Mouse (Mus musculus) embryonic facial prominence, embryonic 15.5 days (tissue): ENCODE results near the gene Ube2o. TPM values are rescaled to one million over a fixed set of nuclear protein-coding genes. Genes with fewer than 3 reads are reported as not detected.

Source experiments
- ATAC-seq: fragments of 200-750 bp; cut with Nextera tagmentation; 2 replicates; pipeline ENCODE4 v1.8.0; 2017; ENCODE audit warnings: low read depth, moderate TSS enrichment; ENCODE audit not compliant: insufficient number of reproducible peaks, low FRiP score, low TSS enrichment
- H3K27ac ChIP-seq: fragments of 300-500 bp; sonication (generic); replicated peaks from 2 replicates; pipeline ENCODE4 v1.5.1; 2015; ENCODE audit warnings: mild to moderate bottlenecking, inconsistent platforms
- H3K27me3 ChIP-seq: fragments of 300-500 bp; sonication (generic); 2 replicates; pipeline ENCODE4 v1.6.1; 2015; ENCODE audit warnings: inconsistent platforms
- H3K36me3 ChIP-seq: fragments of 300-500 bp; sonication (generic); 2 replicates; pipeline ENCODE4 v1.6.1; 2015; ENCODE audit warnings: mild to moderate bottlenecking, inconsistent platforms
- H3K4me1 ChIP-seq: fragments of 300-500 bp; sonication (generic); 2 replicates; pipeline ENCODE4 v1.6.1; 2015; ENCODE audit warnings: inconsistent platforms
- H3K4me2 ChIP-seq: fragments of 300-500 bp; sonication (generic); replicated peaks from 2 replicates; pipeline ENCODE4 v1.6.1; 2015; ENCODE audit warnings: mild to moderate bottlenecking, inconsistent platforms
- H3K4me3 ChIP-seq: fragments of 300-500 bp; sonication (generic); replicated peaks from 2 replicates; pipeline ENCODE4 v1.5.1; 2015; ENCODE audit warnings: mild to moderate bottlenecking, inconsistent platforms
- H3K9ac ChIP-seq: fragments of 300-500 bp; sonication (generic); 2 replicates; pipeline ENCODE4 v1.6.1; 2015; ENCODE audit warnings: inconsistent platforms
- H3K9me3 ChIP-seq: fragments of 300-500 bp; sonication (generic); replicated peaks from 2 replicates; pipeline ENCODE4 v1.6.1; 2016; ENCODE audit warnings: inconsistent platforms
- WGBS: fragments of 180-500 bp; shearing (Covaris S2); methylation state at CpG from one replicate; pipeline ENCODE4 v1.1.7; 2015; 5-methylcytosine and 5-hydroxymethylcytosine counted together
- polyA plus RNA-seq: library from polyadenylated mRNA; unstranded; fragments of >200 nt; fragmentation: Nextera tagmentation; extraction: Ambion mirVana; gene quantifications from 2 replicates; pipeline ENCODE4 v1.2.1, GENCODE M21; 2015

Gene Ube2o
- polyA plus RNA-seq = 14.2 and 14.6 TPM in 2 replicates

DNA sequence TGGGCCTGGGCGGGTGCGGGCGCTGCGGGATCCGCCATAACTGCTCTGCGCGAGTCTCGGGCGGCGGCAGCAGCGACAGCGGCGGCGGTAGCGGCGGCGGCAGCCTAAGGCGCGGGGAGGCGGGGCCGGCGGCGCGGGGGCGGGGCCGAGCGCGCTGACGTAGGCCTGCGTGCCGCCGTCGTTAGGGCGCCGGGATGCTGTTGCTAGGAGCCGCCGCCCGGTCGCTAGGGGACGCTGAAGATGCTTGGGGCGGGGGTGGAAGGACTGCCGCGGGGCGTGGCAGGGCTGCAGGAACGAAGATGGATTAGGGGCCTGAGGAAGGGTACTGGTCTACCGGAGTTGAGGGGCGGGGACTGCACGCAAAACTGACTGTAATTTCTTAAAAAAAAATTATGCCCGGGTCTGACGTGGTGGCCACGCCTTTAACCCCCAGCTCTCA is at the start of gene Ube2o:
Ube2o (minus strand) TSS at position 72 of the 439 bp plus-strand sequence.
- Histone ChIP-seq H3K4me3 (peak within 1 kb of the TSS; percentile 69), H3K9me3 (no peaks in the 10 kb centered on the region), H3K36me3 (no peaks in the 10 kb centered on the region), H3K9ac (peak within 1 kb of the TSS; percentile 81), H3K27me3 (no peaks in the 10 kb centered on the region), H3K27ac (peak within 1 kb of the TSS; percentile 67), H3K4me1 (peaks cover 28% of the 10 kb centered on the region), H3K4me2 (peak within 1 kb of the TSS; percentile 86)
- ATAC-seq = peak; percentile 89
- WGBS = 1% methylated on average over 47 of the region's 51 CpGs

DNA sequence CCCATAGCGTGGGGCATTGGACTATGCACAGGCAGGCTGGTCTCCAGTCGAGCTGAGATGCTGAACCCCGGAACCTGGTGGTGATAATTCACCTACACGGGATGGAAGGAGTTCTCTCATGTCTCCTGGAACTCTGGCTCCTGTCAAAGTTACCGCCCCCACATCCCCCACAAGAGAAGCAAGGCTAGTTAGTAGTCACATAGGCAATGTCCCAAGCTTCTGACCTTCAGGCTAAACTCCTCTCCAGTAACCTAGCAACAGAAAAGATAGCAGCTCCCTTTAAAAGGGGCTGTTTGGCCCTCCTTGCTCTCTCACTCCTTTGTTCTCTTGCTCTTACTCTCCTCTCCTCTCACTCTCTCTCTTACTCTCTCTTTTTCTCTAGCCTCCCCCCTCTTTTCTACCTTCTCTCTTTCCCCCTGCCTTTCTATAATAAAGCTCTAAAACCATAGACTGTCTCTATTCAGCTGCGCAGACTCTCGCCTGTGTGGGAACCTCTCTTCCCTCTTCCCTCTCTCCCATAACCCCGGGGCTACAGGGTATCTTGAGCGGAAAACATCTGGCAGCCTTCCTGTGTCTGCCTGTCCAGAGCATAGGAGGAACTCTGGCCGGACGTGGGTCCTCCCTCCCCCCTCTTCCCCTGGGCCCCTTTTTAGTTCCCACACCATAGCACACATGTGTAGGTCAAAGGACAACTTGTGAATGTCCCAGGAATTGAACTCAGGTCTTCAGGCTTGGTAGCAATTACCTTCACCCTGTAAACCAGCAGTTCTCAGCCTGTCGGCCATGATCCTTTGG is 49.1 kb upstream of the Ube2o start:
- Histone ChIP-seq H3K36me3 (no peaks in the 10 kb centered on the region), H3K4me1 (peaks cover 8% of the 10 kb centered on the region), H3K4me2 (no peak overlapping the region), H3K4me3 (no peak overlapping the region), H3K9me3 (no peaks in the 10 kb centered on the region), H3K27me3 (no peaks in the 10 kb centered on the region), H3K9ac (no peak overlapping the region), H3K27ac (no peak overlapping the region)
- ATAC-seq = no peak
- 36% methylated on average over 12 of the region's 12 CpGs for WGBS

- no peak for ATAC-seq
- Histone ChIP-seq H3K4me2 (no peak overlapping the region), H3K9ac (no peak overlapping the region), H3K4me3 (no peak overlapping the region), H3K36me3 (no peaks in the 10 kb centered on the region), H3K27ac (no peak overlapping the region), H3K4me1 (peaks cover 15% of the 10 kb centered on the region), H3K27me3 (no peaks in the 10 kb centered on the region), H3K9me3 (no peaks in the 10 kb centered on the region)
- WGBS = 81% methylated on average over 6 of the region's 6 CpGs
Observed at GRCm38 (mm10) chr11:116629472-116629871, 48.2 kb upstream of the Ube2o start.

DNA sequence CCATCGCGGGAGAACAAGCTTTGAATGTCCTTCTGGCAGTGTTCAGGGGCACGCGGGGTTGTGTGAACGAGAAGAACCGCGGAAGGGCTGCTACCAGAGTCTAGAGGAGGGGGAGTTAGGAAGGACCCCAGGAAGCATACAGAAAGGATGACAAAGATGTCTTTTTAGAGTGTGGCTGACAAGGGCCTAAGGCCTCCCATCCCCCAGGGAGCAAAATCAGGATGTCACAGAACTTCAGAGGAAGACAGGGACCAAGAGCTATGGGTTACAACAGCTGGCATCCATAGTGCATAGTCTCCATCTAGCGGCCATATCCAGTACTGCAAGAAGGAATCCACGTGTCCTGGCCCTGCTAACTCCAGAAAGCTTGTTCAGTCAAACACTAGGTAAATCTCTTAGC is 47.5 kb upstream of the Ube2o start:
- no peaks in the 10 kb centered on the region for H3K36me3 ChIP-seq
- H3K4me1 ChIP-seq = peaks cover 22% of the 10 kb centered on the region
- ATAC-seq = no peak
- H3K4me3 ChIP-seq = no peak overlapping the region
- H3K27me3 ChIP-seq = no peaks in the 10 kb centered on the region
- no peak overlapping the region for H3K27ac ChIP-seq
- no peak overlapping the region; the same call in 1 of the 2 replicates for H3K4me2 ChIP-seq
- WGBS = 53% methylated on average over 9 of the region's 9 CpGs
- no peaks in the 10 kb centered on the region for H3K9me3 ChIP-seq
- no peak overlapping the region for H3K9ac ChIP-seq

DNA sequence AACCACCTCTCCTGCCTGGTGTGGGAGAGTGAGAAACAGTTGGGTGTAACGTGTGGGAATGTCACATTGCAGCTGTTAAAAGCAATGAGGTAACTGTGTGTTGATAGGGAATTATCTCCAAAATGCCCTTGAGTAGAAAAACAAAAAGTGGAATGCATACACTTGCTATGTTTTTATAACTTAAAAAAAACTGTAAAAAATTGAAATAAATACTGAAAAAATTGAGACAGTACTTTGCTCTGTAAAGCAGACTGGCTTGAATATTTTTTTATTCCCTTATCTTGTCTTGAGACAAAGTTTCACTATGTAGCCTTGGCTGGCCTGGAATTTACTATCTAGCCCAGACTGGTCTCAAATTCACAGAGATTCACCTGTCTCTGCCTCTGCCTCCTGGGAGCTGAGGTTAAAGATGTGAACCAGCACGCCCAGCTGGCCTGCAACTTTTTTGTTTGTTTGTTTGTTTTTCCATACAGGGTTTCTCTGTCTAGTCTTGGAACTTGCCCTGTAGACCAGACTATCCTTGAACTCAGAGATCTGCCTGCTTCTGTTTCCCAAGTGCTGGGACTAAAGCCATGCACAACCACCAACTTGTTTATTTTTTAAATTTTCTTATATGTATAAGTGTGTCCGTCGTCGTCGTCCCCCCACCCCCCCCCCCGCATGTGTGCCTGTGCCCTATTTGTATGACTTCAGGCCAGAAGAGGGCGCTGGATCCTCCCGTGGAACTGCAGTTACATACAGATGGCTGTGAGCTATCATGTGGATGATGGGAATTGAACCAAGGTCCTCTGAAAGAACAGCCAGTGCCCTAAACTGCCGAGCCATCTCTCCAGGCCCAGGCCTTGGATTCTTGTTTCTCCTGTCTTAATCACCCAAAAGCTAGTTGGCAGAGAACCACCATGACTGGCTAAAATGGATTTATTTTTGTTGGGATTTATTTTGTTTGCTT is 46.1 kb upstream of the Ube2o start:
- H3K4me2 ChIP-seq = no peak overlapping the region
- WGBS = 36% methylated on average over 10 of the region's 10 CpGs
- H3K27ac ChIP-seq = no peak overlapping the region
- H3K9me3 ChIP-seq = no peaks in the 10 kb centered on the region
- H3K4me3 ChIP-seq = no peak overlapping the region
- H3K36me3 ChIP-seq = no peaks in the 10 kb centered on the region
- ATAC-seq = no peak
- peaks cover 30% of the 10 kb centered on the region for H3K4me1 ChIP-seq
- H3K9ac ChIP-seq = no peak overlapping the region
- H3K27me3 ChIP-seq = no peaks in the 10 kb centered on the region; the same call in 1 of the 2 replicates

GRCm38 (mm10) chr11:116626299-116627071 is 45.2 kb upstream of the Ube2o start, which contains the start of gene Rhbdf2:
Gene Rhbdf2, minus strand, starts transcription at chr11:116627019.
- Histone ChIP-seq H3K9me3 (no peaks in the 10 kb centered on the region), H3K36me3 (no peaks in the 10 kb centered on the region), H3K27me3 (no peaks in the 10 kb centered on the region; the same call in 1 of the 2 replicates), H3K4me1 (peaks cover 39% of the 10 kb centered on the region), H3K4me3 (no peak within 1 kb of the TSS), H3K4me2 (no peak within 1 kb of the TSS), H3K9ac (no peak within 1 kb of the TSS), H3K27ac (no peak within 1 kb of the TSS)
- ATAC-seq = no peak
- WGBS = 71% methylated on average over 10 of the region's 10 CpGs

- 73% methylated on average over 17 of the region's 17 CpGs for WGBS
- no peak overlapping the region for H3K4me3 ChIP-seq
- no peaks in the 10 kb centered on the region for H3K9me3 ChIP-seq
- no peak for ATAC-seq
- H3K4me1 ChIP-seq = peaks cover 51% of the 10 kb centered on the region
- H3K9ac ChIP-seq = no peak overlapping the region
- no peak overlapping the region for H3K27ac ChIP-seq
- H3K4me2 ChIP-seq = no peak overlapping the region
- H3K27me3 ChIP-seq = no peaks in the 10 kb centered on the region; the same call in 1 of the 2 replicates
- no peaks in the 10 kb centered on the region for H3K36me3 ChIP-seq
Observed at GRCm38 (mm10) chr11:116625081-116626000, 44.1 kb upstream of the Ube2o start.

GRCm38 (mm10) chr11:116624131-116624832 is 43.0 kb upstream of the Ube2o start:
- WGBS = 12% methylated on average over 41 of the region's 42 CpGs
- peak overlapping the region; percentile 95 for H3K4me2 ChIP-seq
- peak overlapping the region; percentile 65 for H3K4me3 ChIP-seq
- H3K9ac ChIP-seq = peak overlapping the region; percentile 41
- no peaks in the 10 kb centered on the region; the same call in 1 of the 2 replicates for H3K27me3 ChIP-seq
- no peaks in the 10 kb centered on the region for H3K9me3 ChIP-seq
- ATAC-seq = peak; percentile 56; the same call in 1 of the 2 replicates
- H3K4me1 ChIP-seq = peaks cover 56% of the 10 kb centered on the region
- H3K27ac ChIP-seq = no peak overlapping the region; the same call in 1 of the 2 replicates
- no peaks in the 10 kb centered on the region for H3K36me3 ChIP-seq

DNA sequence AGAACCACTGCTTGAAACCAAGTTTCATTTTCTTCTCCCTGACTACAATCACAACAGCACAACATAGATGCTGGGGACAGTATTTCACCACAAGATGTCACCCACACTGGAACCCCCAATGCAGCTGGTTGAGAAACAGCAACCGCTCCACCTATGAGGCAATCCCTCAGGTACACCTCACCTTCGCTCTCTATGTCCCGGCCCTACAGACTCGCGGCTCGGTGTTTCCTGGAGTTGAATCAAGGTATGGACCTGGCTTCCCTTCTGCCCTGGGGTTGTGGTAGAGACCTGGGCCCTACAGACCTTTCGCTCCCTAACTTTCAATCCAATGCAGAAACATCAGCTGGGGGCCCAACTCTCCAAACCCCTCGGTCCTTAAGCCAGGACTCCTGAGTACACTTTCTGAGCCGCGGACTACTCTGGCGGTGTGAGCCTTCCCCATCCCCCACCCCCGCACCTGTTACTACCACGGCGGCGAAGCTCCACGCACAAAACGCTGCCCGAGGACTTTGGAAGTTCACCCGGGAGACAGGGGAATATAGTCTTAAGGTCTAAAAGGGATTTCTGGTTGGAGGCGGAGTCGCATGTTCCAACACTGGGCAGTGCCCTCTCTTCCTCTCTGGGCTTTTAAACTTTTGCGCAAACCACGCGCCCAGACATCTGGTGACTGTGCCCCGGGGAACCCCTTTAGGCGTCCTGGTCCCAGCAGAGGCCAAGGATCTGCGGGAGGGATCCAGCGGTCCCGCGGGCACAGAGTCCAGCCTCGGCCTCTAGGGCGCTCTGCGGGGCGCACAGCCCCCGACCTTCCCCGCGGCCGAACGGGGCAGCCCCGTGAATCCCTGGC is 42.3 kb upstream of the Ube2o start:
- Histone ChIP-seq H3K9ac (peak overlapping the region; percentile 41), H3K9me3 (no peaks in the 10 kb centered on the region), H3K4me3 (peak overlapping the region; percentile 65), H3K4me1 (peaks cover 61% of the 10 kb centered on the region), H3K36me3 (no peaks in the 10 kb centered on the region), H3K4me2 (peak overlapping the region; percentile 95), H3K27me3 (no peaks in the 10 kb centered on the region; the same call in 1 of the 2 replicates), H3K27ac (no peak overlapping the region; the same call in 1 of the 2 replicates)
- WGBS = 7% methylated on average over 40 of the region's 40 CpGs
- ATAC-seq = peak; percentile 17; the same call in 1 of the 2 replicates
